Mouse (Mus musculus): ENCODE measurements around the gene Wdr70. TPM values are rescaled to one million over a fixed set of nuclear protein-coding genes. Genes with fewer than 3 reads are reported as not detected.

Gene Wdr70
- polyA plus RNA-seq, 1 experiment from 2014 or later = 42.8 TPM

- peak; percentile 41; the same call in 1 of the 2 replicates for ATAC-seq (ENCODE audit: low read depth)
- H3K9ac ChIP-seq (ENCODE audit: low read depth, low read length) = no peak overlapping the region
- no peak for DNase-seq (ENCODE audit: low spot score)
- H3K4me1 ChIP-seq (ENCODE audit: control insufficient read depth, insufficient read depth, low read length) = no peaks in the 10 kb centered on the region
- H3K27me3 ChIP-seq (replicated peaks; ENCODE audit: control insufficient read depth, insufficient read depth, low read length) = no peaks in the 10 kb centered on the region
- H3K36me3 ChIP-seq (ENCODE audit: control insufficient read depth, insufficient read depth, low read length) = no peaks in the 10 kb centered on the region
- 66% methylated on average over 5 of the region's 5 CpGs for WGBS
- H3K4me3 ChIP-seq (ENCODE audit: low read depth, low read length) = no peak overlapping the region
- no peak overlapping the region for H3K4me2 ChIP-seq (ENCODE audit: low read depth, low read length)
- H3K27ac ChIP-seq (replicated peaks; ENCODE audit: low read depth, low read length) = no peak overlapping the region
- H3K9me3 ChIP-seq (ENCODE audit: control insufficient read depth, low read length) = no peaks in the 10 kb centered on the region
These were observed 192.4 kb downstream of the Wdr70 start for GRCm38 (mm10) chr15:7906491-7907035.

- WGBS = 91% methylated on average over 6 of the region's 6 CpGs
These were observed 199.7 kb downstream of the Wdr70 start for GRCm38 (mm10) chr15:7899286-7899685.

GRCm38 (mm10) chr15:7891547-7892282 lies 207.3 kb downstream of the Wdr70 start:
- H3K4me2 ChIP-seq (ENCODE audit: low read depth, low read length) = no peak overlapping the region
- 49% methylated on average over 9 of the region's 9 CpGs for WGBS
- H3K27me3 ChIP-seq (replicated peaks; ENCODE audit: control insufficient read depth, insufficient read depth, low read length) = no peaks in the 10 kb centered on the region
- H3K36me3 ChIP-seq (ENCODE audit: control insufficient read depth, insufficient read depth, low read length) = no peaks in the 10 kb centered on the region
- peak; percentile 69 for DNase-seq (ENCODE audit: low spot score)
- H3K27ac ChIP-seq (replicated peaks; ENCODE audit: low read depth, low read length) = no peak overlapping the region
- no peaks in the 10 kb centered on the region for H3K9me3 ChIP-seq (ENCODE audit: control insufficient read depth, low read length)
- no peak overlapping the region for H3K4me3 ChIP-seq (ENCODE audit: low read depth, low read length)
- ATAC-seq (ENCODE audit: low read depth) = no peak
- peaks cover 19% of the 10 kb centered on the region for H3K4me1 ChIP-seq (ENCODE audit: control insufficient read depth, insufficient read depth, low read length)
- no peak overlapping the region for H3K9ac ChIP-seq (ENCODE audit: low read depth, low read length)

More at GRCm38 (mm10) chr15:7899286-7899685, 199.7 kb downstream of the Wdr70 start:
- Histone ChIP-seq H3K27me3 (replicated peaks; ENCODE audit: control insufficient read depth, insufficient read depth, low read length) (no peaks in the 10 kb centered on the region), H3K4me3 (ENCODE audit: low read depth, low read length) (no peak overlapping the region), H3K36me3 (ENCODE audit: control insufficient read depth, insufficient read depth, low read length) (no peaks in the 10 kb centered on the region), H3K9me3 (ENCODE audit: control insufficient read depth, low read length) (0 out of 2 replicates have a peak, but pooled peaks cover 5% of the 10 kb centered on the region), H3K4me2 (ENCODE audit: low read depth, low read length) (no peak overlapping the region), H3K4me1 (ENCODE audit: control insufficient read depth, insufficient read depth, low read length) (peaks cover 5% of the 10 kb centered on the region; the same call in 1 of the 2 replicates), H3K9ac (ENCODE audit: low read depth, low read length) (no peak overlapping the region), H3K27ac (replicated peaks; ENCODE audit: low read depth, low read length) (no peak overlapping the region)
- DNase-seq (ENCODE audit: low spot score) (no peak), ATAC-seq (ENCODE audit: low read depth) (no peak)

GRCm38 (mm10) chr15:7890286-7890685 lies 208.7 kb downstream of the Wdr70 start:
- ATAC-seq (ENCODE audit: low read depth) = no peak
- Histone ChIP-seq H3K9ac (ENCODE audit: low read depth, low read length) (no peak overlapping the region), H3K4me1 (ENCODE audit: control insufficient read depth, insufficient read depth, low read length) (peaks cover 15% of the 10 kb centered on the region), H3K27me3 (replicated peaks; ENCODE audit: control insufficient read depth, insufficient read depth, low read length) (no peaks in the 10 kb centered on the region), H3K36me3 (ENCODE audit: control insufficient read depth, insufficient read depth, low read length) (no peaks in the 10 kb centered on the region), H3K9me3 (ENCODE audit: control insufficient read depth, low read length) (no peaks in the 10 kb centered on the region), H3K27ac (replicated peaks; ENCODE audit: low read depth, low read length) (no peak overlapping the region), H3K4me2 (ENCODE audit: low read depth, low read length) (no peak overlapping the region), H3K4me3 (ENCODE audit: low read depth, low read length) (no peak overlapping the region)
- 77% methylated on average over 5 of the region's 5 CpGs for WGBS
- no peak for DNase-seq (ENCODE audit: low spot score)

- no peaks in the 10 kb centered on the region for H3K9me3 ChIP-seq (ENCODE audit: control insufficient read depth, low read length)
- H3K27me3 ChIP-seq (replicated peaks; ENCODE audit: control insufficient read depth, insufficient read depth, low read length) = no peaks in the 10 kb centered on the region
- no peak overlapping the region for H3K9ac ChIP-seq (ENCODE audit: low read depth, low read length)
- H3K4me2 ChIP-seq (ENCODE audit: low read depth, low read length) = no peak overlapping the region
- ATAC-seq (ENCODE audit: low read depth) = no peak
- H3K4me3 ChIP-seq (ENCODE audit: low read depth, low read length) = no peak overlapping the region
- H3K27ac ChIP-seq (replicated peaks; ENCODE audit: low read depth, low read length) = no peak overlapping the region
- H3K36me3 ChIP-seq (ENCODE audit: control insufficient read depth, insufficient read depth, low read length) = peaks cover under 1% of the 10 kb centered on the region; the same call in 1 of the 2 replicates
- peaks cover 15% of the 10 kb centered on the region for H3K4me1 ChIP-seq (ENCODE audit: control insufficient read depth, insufficient read depth, low read length)
- 63% methylated on average over 5 of the region's 5 CpGs for whole genome bisulfite sequencing
- no peak for DNase-seq (ENCODE audit: low spot score)
These were observed 209.7 kb downstream of the Wdr70 start for GRCm38 (mm10) chr15:7889362-7889674.

- 83% methylated on average over 8 of the region's 8 CpGs for WGBS
- ATAC-seq (ENCODE audit: low read depth) = no peak
- H3K4me2 ChIP-seq (ENCODE audit: low read depth, low read length) = no peak overlapping the region
- DNase-seq (ENCODE audit: low spot score) = no peak
- H3K4me3 ChIP-seq (ENCODE audit: low read depth, low read length) = no peak overlapping the region
- no peak overlapping the region for H3K27ac ChIP-seq (replicated peaks; ENCODE audit: low read depth, low read length)
- H3K9ac ChIP-seq (ENCODE audit: low read depth, low read length) = no peak overlapping the region
- no peaks in the 10 kb centered on the region for H3K27me3 ChIP-seq (replicated peaks; ENCODE audit: control insufficient read depth, insufficient read depth, low read length)
- H3K36me3 ChIP-seq (ENCODE audit: control insufficient read depth, insufficient read depth, low read length) = peaks cover 6% of the 10 kb centered on the region; the same call in 1 of the 2 replicates
- H3K4me1 ChIP-seq (ENCODE audit: control insufficient read depth, insufficient read depth, low read length) = peaks cover 15% of the 10 kb centered on the region
- H3K9me3 ChIP-seq (ENCODE audit: control insufficient read depth, low read length) = no peaks in the 10 kb centered on the region
These were observed 210.2 kb downstream of the Wdr70 start for GRCm38 (mm10) chr15:7888617-7889361.

GRCm38 (mm10) chr15:7886591-7886990 lies 212.4 kb downstream of the Wdr70 start:
- no peak overlapping the region for H3K9ac ChIP-seq (ENCODE audit: low read depth, low read length)
- H3K4me1 ChIP-seq (ENCODE audit: control insufficient read depth, insufficient read depth, low read length) = peaks cover 9% of the 10 kb centered on the region
- no peak overlapping the region for H3K4me3 ChIP-seq (ENCODE audit: low read depth, low read length)
- peaks cover 22% of the 10 kb centered on the region for H3K36me3 ChIP-seq (ENCODE audit: control insufficient read depth, insufficient read depth, low read length)
- no peaks in the 10 kb centered on the region for H3K27me3 ChIP-seq (replicated peaks; ENCODE audit: control insufficient read depth, insufficient read depth, low read length)
- no peak overlapping the region for H3K4me2 ChIP-seq (ENCODE audit: low read depth, low read length)
- WGBS = 82% methylated on average over 8 of the region's 8 CpGs
- DNase-seq (ENCODE audit: low spot score) = no peak
- H3K27ac ChIP-seq (replicated peaks; ENCODE audit: low read depth, low read length) = no peak overlapping the region
- no peaks in the 10 kb centered on the region for H3K9me3 ChIP-seq (ENCODE audit: control insufficient read depth, low read length)
- no peak for ATAC-seq (ENCODE audit: low read depth)

- WGBS = 50% methylated on average over 10 of the region's 10 CpGs
- DNase-seq (ENCODE audit: low spot score) (no peak), ATAC-seq (ENCODE audit: low read depth) (no peak)
- Histone ChIP-seq H3K27ac (replicated peaks; ENCODE audit: low read depth, low read length) (no peak overlapping the region), H3K9me3 (ENCODE audit: control insufficient read depth, low read length) (no peaks in the 10 kb centered on the region), H3K4me3 (ENCODE audit: low read depth, low read length) (no peak overlapping the region), H3K4me1 (ENCODE audit: control insufficient read depth, insufficient read depth, low read length) (peaks cover 9% of the 10 kb centered on the region), H3K27me3 (replicated peaks; ENCODE audit: control insufficient read depth, insufficient read depth, low read length) (no peaks in the 10 kb centered on the region), H3K36me3 (ENCODE audit: control insufficient read depth, insufficient read depth, low read length) (peaks cover 26% of the 10 kb centered on the region), H3K4me2 (ENCODE audit: low read depth, low read length) (no peak overlapping the region), H3K9ac (ENCODE audit: low read depth, low read length) (no peak overlapping the region)
These were observed 213.9 kb downstream of the Wdr70 start for GRCm38 (mm10) chr15:7885106-7885505.
